Mouse (Mus musculus): Measurements from ENCODE around the gene Sdc3.

DNA sequence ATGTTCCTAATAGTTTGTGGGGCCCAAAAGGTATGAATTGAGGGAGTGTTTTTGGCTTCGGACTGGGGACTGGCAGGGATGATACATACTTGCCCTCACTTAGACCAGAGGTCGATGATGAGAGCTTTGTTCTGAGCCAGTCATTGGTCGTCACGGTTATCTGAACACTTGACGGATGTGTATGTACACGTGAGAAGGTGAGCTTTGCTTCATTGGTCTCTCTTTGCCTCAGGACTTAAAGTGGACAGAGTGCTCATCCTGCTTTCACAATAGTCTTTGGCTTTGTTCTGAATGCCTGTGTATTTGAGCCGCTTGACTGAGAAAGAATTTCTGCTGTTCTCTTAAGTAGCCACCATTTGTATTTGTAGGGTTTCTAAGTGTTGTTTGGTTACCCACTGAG, 42.8 kb upstream of the Sdc3 start:
- TF ChIP-seq CTCF (IDR thresholded peaks at IDR 0.05; ENCODE audit: control insufficient read depth, insufficient read depth, insufficient replicate concordance, low read depth, low read length) (no peak), POLR2A (IDR thresholded peaks at IDR 0.05; ENCODE audit: control insufficient read depth, low read depth, low read length) (no peak)

Measured in testis, adult 2 months (tissue).